Mouse (Mus musculus) forebrain, embryonic 14.5 days (tissue): ENCODE measurements around the gene Sgsm2. TPM values are rescaled to one million over a fixed set of nuclear protein-coding genes. Genes with fewer than 3 reads are reported as not detected.

Source experiments
- ATAC-seq: fragments of 200-750 bp; cut with Nextera tagmentation; 2 replicates; pipeline ENCODE4 v1.8.0; 2017; ENCODE audit warnings: mild to moderate bottlenecking, moderate library complexity
- DNase-seq: peaks from one replicate; pipeline ENCODE4 v3.0.0-alpha.2; 2015; ENCODE audit warnings: low spot score
- H3K27ac ChIP-seq: fragments of 300-500 bp; sonication (generic); 2 replicates; pipeline ENCODE4 v1.5.1; 2014; ENCODE audit warnings: low read depth, mild to moderate bottlenecking, control low read depth, low read length, moderate library complexity
- H3K27me3 ChIP-seq: fragments of 300-500 bp; sonication (generic); replicated peaks from 2 replicates; pipeline ENCODE4 v1.6.1; 2014; ENCODE audit warnings: low read length, control low read depth, mixed read lengths; ENCODE audit not compliant: control insufficient read depth, insufficient read depth
- H3K36me3 ChIP-seq: fragments of 300-500 bp; sonication (generic); 2 replicates; pipeline ENCODE4 v1.6.1; 2014; ENCODE audit warnings: low read length, control low read depth; ENCODE audit not compliant: control insufficient read depth, insufficient read depth
- H3K4me1 ChIP-seq: fragments of 300-500 bp; sonication (generic); 2 replicates; pipeline ENCODE4 v1.6.1; 2014; ENCODE audit warnings: antibody characterized with exemption, low read length, control low read depth; ENCODE audit not compliant: control insufficient read depth, insufficient read depth
- H3K4me2 ChIP-seq: fragments of 300-500 bp; sonication (generic); 2 replicates; pipeline ENCODE4 v1.6.1; 2014; ENCODE audit warnings: mild to moderate bottlenecking, control low read depth, low read length
- H3K4me3 ChIP-seq: fragments of 300-500 bp; sonication (generic); 2 replicates; pipeline ENCODE4 v1.5.1; 2014; ENCODE audit warnings: low read depth, low read length, control low read depth
- H3K9ac ChIP-seq: fragments of 300-500 bp; sonication (generic); 2 replicates; pipeline ENCODE4 v1.6.1; 2014; ENCODE audit warnings: mild to moderate bottlenecking, low read length, control low read depth, moderate library complexity
- H3K9me3 ChIP-seq: fragments of 300-500 bp; sonication (generic); replicated peaks from 2 replicates; pipeline ENCODE4 v1.6.1; 2016; ENCODE audit warnings: low read length, control low read depth, mixed read lengths; ENCODE audit not compliant: control insufficient read depth
- WGBS: fragments of 180-500 bp; shearing (Covaris S2); extraction: QIAGEN DNeasy Blood & Tissue Kit; methylation state at CpG from one replicate; pipeline ENCODE4 v1.1.7; 2014; 5-methylcytosine and 5-hydroxymethylcytosine counted together
- polyA plus RNA-seq: library from polyadenylated mRNA; unstranded; fragments of >200 nt; fragmentation: Nextera tagmentation; extraction: Ambion mirVana; gene quantifications from 2 replicates; pipeline ENCODE4 v1.2.1, GENCODE M21; 2014

The Sgsm2 gene
- polyA plus RNA-seq, 1 experiment from 2014 or later: 8.3 TPM

DNA sequence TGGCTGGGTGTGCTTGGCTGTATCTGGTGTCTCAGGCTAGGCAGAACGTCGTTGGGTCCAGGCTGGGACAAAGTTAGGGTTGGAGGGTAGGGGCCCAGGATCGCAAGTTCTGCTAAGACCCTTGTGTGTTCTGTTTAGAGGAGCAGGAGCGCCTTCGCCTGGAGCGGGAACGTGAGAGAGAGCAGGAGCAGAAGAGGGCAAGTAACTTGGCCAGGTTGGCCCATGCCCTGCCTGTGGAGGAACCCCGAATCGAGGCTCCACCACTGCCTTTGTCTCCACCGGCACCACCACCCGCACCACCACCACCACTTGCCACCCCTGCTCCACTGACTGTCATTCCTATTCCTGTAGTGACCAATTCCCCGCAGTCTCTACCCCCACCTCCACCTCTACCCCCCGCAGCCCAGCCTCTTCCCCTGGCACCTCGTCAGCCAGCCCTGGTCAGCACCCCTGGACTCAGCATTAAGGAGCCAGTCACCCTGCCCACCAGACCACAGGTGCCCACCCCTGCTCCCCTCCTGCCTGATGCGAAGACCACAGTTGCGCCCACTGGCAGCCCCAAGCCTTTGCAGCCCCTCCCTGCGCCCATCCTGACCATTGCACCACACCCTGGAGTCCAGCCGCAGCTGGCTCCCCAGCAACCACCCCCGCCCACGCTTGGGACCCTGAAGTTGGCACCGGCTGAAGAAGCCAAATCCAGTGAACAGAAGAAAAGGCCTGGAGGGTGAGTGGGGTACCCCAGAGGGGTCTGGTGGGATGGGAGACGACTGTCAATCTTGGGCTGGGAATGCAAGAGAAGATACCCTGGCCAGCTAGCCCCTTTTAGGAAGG is 60.4 kb downstream of the Sgsm2 start:
- peaks cover 18% of the 10 kb centered on the region for H3K4me1 ChIP-seq
- ATAC-seq (no peak), DNase-seq (no peak)
- 89% methylated on average over 22 of the region's 22 CpGs for WGBS
- no peak overlapping the region for H3K27ac ChIP-seq
- H3K9ac ChIP-seq: no peak overlapping the region
- H3K4me3 ChIP-seq: no peak overlapping the region
- H3K36me3 ChIP-seq: peaks cover 5% of the 10 kb centered on the region; the same call in 1 of the 2 replicates
- no peaks in the 10 kb centered on the region for H3K9me3 ChIP-seq
- no peaks in the 10 kb centered on the region for H3K27me3 ChIP-seq
- H3K4me2 ChIP-seq: no peak overlapping the region

DNA sequence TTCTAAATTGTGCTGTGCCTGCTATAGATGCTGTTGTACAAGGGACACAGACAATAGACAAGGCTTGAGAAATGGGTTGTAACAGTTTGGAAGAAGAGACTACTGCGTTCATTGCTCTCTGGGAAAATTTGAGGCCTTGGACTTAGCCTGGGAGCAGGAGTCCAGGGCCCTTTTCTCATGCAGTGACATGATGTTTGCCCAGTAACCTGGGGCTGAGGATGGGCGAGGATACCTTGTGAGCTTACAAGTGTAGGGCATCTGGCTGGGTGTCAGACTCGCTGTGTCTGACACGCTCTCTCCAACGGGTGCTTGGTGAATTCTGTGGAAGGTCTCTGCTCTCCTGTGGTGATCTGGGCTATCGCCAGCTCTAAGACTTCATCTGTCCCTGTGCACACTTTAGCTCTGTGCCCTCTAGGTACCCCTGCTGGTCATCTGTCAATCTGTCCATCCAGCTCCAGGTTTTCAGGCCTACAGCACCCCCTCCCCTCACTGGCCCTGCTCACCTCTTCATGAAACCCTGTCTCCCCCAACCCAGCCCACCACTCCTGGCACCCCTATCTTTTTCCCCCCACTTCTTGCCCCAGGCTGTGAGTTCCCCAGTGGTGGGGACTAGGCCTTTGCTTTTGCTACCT is 61.2 kb downstream of the Sgsm2 start:
- Histone ChIP-seq H3K4me2 (no peak overlapping the region), H3K4me3 (no peak overlapping the region), H3K27ac (no peak overlapping the region), H3K9me3 (no peaks in the 10 kb centered on the region), H3K9ac (no peak overlapping the region), H3K27me3 (no peaks in the 10 kb centered on the region), H3K4me1 (peaks cover 18% of the 10 kb centered on the region), H3K36me3 (peaks cover 4% of the 10 kb centered on the region; the same call in 1 of the 2 replicates)
- DNase-seq (no peak), ATAC-seq (no peak)
- 82% methylated on average over 6 of the region's 6 CpGs for WGBS

DNA sequence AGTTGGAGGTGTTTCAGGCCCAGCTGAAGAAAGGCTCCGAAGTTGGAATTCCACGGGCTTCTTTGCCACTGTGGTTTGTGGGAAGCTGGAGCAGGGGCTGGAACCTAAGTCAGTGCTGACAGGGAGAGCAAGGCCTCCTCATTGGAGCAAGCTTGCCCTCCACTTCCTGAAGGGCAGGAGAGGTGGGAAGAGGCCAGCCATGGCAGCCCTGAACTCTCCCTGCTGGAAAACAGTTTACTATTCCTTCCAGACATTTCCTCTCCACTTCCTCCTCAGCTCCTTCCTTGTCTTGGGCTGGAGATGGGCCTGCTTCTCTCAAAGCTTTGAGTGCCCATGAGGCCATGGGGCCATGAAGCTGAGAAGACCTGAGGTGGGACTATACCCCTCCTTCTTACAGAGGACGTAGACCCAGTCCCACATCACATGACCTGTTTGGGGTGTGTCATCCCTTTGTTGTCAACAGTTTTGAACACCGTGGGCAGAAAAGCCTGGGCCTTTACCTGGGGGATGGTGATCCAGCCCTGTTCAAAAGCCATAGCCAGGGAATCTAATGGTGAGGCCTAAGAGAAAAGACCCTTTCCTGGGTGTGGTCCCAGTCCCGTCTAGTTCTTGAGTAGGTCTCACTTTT is 62.1 kb downstream of the Sgsm2 start:
- peaks cover 4% of the 10 kb centered on the region; the same call in 1 of the 2 replicates for H3K36me3 ChIP-seq
- ATAC-seq (no peak), DNase-seq (no peak)
- WGBS: 58% methylated on average over 5 of the region's 5 CpGs
- no peak overlapping the region for H3K4me2 ChIP-seq
- H3K4me1 ChIP-seq: peaks cover 18% of the 10 kb centered on the region
- H3K27ac ChIP-seq: no peak overlapping the region
- H3K9ac ChIP-seq: no peak overlapping the region
- no peaks in the 10 kb centered on the region for H3K27me3 ChIP-seq
- no peaks in the 10 kb centered on the region for H3K9me3 ChIP-seq
- H3K4me3 ChIP-seq: no peak overlapping the region

DNA sequence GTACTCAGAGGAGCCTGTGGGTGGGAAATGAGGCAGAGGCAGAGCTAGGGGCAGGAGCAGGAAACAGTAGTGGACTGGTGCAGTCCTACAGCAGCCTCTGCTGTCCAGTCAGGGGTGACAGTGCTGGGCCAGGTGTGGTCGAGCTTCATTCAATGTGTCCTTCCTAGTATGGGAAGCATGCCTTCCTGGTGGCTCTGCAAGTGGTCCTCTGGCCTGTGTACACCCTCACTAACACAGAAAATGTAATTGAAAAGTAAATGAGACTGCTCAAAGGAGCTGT is 62.6 kb downstream of the Sgsm2 start:
- Histone ChIP-seq H3K9ac (no peak overlapping the region), H3K4me2 (no peak overlapping the region), H3K27ac (no peak overlapping the region), H3K4me1 (peaks cover 21% of the 10 kb centered on the region), H3K36me3 (peaks cover 4% of the 10 kb centered on the region; the same call in 1 of the 2 replicates), H3K27me3 (no peaks in the 10 kb centered on the region), H3K9me3 (no peaks in the 10 kb centered on the region), H3K4me3 (no peak overlapping the region)
- 80% methylated on average over 1 of the region's 1 CpGs for WGBS
- ATAC-seq (no peak), DNase-seq (no peak)

DNA sequence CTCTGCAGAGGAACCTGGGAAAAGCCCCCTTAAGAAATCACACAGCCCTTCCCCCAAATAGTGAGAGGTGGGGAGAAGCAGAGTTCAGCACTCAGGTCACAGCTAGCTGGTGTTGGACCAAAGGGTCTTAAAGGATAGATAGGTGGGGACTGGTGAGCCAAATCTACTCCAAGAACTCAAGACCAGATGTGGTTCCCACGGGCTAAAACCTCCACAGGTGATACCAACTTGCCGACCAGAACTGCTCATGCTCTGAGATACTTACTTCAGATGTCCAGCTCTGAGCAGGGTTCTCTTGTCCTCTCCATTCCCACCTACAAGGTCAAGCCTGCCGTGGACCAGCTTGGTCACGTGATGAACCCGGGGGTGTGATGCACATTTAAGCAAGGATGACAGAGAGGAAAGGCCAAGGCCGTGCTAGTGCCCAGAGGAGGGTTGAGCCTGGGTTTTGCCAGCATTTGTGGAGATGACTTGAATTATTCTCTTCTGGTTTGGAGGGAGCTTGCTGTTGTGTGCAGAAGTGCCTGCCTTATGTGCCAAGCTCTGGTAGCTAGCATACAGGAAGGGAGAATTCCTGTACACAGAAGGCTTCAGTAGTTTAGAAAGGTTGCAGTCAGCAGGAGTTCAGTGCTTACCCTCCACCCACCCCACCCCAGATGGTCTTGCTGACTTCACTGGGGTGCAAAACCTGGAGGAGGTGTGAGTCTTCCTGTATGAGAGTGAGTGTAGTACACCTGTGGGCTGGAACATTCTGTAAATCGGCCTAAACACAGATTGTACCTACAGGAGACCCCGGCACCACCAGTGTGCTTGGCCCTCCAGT is 63.1 kb downstream of the Sgsm2 start:
- H3K9me3 ChIP-seq: no peaks in the 10 kb centered on the region
- peaks cover 4% of the 10 kb centered on the region; the same call in 1 of the 2 replicates for H3K36me3 ChIP-seq
- no peak overlapping the region for H3K27ac ChIP-seq
- peaks cover 23% of the 10 kb centered on the region for H3K4me1 ChIP-seq
- H3K4me3 ChIP-seq: peak overlapping the region; percentile 94; the same call in 1 of the 2 replicates
- 83% methylated on average over 8 of the region's 8 CpGs for WGBS
- H3K4me2 ChIP-seq: peak overlapping the region; percentile 69
- ATAC-seq: no peak
- no peak for DNase-seq
- peak overlapping the region; percentile 55; the same call in 1 of the 2 replicates for H3K9ac ChIP-seq
- no peaks in the 10 kb centered on the region for H3K27me3 ChIP-seq

DNA sequence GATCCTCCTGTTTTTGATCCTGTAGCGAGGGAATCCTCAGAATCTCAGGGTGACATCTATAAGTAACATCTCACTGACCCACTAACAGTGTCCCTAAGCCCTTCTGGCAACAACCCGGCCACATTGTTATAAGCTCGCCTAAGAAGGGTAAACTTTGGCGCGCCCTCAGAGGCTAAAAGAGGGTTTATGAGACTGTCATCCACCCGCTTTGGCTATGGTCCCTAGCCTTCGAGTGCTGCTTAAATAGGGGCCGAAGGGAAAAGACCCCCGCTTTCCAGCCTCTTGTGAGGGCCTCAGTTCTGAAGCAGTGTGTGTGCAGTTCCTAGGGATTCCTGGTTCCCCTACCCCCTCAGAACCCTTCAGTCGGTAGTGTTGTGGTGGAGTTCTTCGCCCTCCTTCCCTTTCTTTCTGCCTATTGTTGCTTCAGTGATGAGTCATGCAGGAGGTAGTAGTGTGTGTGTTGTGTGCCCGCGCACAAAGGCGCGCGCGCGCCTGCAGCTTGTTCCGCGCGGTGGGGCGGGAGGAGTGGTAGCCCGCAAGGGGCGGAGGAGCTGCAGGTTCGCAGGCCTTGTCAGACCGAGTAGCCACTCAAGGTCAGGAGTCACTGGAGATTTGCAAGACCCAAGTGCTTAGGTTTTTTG is 64.2 kb downstream of the Sgsm2 start:
- Histone ChIP-seq H3K9ac (peak overlapping the region; percentile 55), H3K36me3 (peaks cover 4% of the 10 kb centered on the region; the same call in 1 of the 2 replicates), H3K4me3 (peak overlapping the region; percentile 94), H3K4me2 (peak overlapping the region; percentile 69), H3K27me3 (no peaks in the 10 kb centered on the region), H3K9me3 (no peaks in the 10 kb centered on the region), H3K27ac (peak overlapping the region; percentile 90), H3K4me1 (peaks cover 20% of the 10 kb centered on the region)
- under 1% methylated on average over 26 of the region's 26 CpGs for WGBS
- ATAC-seq (no peak), DNase-seq (peak; percentile 76)

DNA sequence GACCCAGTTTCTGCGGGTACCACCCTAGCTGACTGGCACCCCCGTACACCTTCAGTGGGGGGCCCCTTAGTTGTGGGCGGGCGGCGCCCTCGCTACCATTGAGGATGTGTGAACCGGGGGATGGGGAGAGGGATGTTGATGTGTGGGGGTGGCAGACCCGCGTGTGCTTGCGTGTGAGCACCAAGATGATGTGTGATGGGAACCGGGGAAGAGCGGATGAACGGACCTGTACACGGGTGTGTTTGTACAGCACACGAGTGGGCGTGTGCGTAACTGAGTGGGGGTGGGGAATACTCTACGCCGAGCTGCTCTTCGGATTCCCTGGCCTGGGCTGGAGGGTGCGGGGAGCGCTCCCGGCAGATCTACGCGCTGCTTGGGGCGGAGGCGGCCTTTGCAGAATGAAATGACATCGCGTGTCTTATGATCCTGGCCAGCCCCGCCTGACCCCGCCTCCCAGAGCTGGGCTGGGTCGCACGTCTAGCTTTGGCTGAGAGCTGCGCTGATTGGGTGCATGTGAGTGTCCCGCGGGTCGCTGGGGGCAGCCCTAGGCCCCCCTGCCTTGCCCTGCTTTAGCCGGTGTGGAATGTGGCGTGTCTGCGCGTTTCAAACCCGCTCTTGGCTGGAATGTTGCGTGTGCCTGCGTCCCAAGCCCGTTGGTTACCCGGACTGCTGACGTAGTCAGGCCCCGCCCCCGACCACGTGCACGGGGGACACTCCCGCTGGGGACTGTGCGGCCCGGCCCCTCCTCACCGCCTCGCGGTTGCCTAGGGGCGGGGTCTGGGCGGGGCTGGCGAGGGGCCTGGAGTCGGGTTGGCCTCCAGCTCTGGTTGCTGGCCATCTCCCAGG is 65.0 kb downstream of the Sgsm2 start:
- Histone ChIP-seq H3K9me3 (no peaks in the 10 kb centered on the region), H3K4me2 (peak overlapping the region; percentile 69), H3K27ac (peak overlapping the region; percentile 90), H3K36me3 (peaks cover 4% of the 10 kb centered on the region; the same call in 1 of the 2 replicates), H3K4me3 (peak overlapping the region; percentile 94), H3K4me1 (peaks cover 15% of the 10 kb centered on the region), H3K27me3 (no peaks in the 10 kb centered on the region), H3K9ac (peak overlapping the region; percentile 91)
- peak; percentile 75 for ATAC-seq
- peak; percentile 98 for DNase-seq
- WGBS: under 1% methylated on average over 59 of the region's 61 CpGs
